Mouse (Mus musculus): ENCODE measurements at regions not wholly inside any gene's neighbourhood (a gene's known extent, or its start where the extent isn't known, plus 50 kb on each side); places are given as distances from the start of the nearest gene placed in this dataset.

- no peak for DNase-seq
Measured at GRCm38 (mm10) chr3:66515773-66516406, 219.3 kb upstream of the Veph1 start.

- DNase-seq: no peak
Measured at GRCm38 (mm10) chr3:66514587-66514986, 217.9 kb upstream of the Veph1 start.

- DNase-seq: no peak
Measured at GRCm38 (mm10) chr3:66512408-66512807, 215.8 kb upstream of the Veph1 start.

- DNase-seq: no peak
Measured at GRCm38 (mm10) chr3:66510455-66510854, 213.8 kb upstream of the Veph1 start.

- DNase-seq: no peak
Measured at GRCm38 (mm10) chr3:66506125-66506524, 209.5 kb upstream of the Veph1 start.

GRCm38 (mm10) chr3:66505476-66506076 lies 208.9 kb upstream of the Veph1 start:
- no peak for DNase-seq

- DNase-seq: no peak
Measured at GRCm38 (mm10) chr3:66504717-66505116, 208.1 kb upstream of the Veph1 start.

GRCm38 (mm10) chr3:66503615-66504014 lies 207.0 kb upstream of the Veph1 start:
- no peak for DNase-seq

GRCm38 (mm10) chr3:66501865-66502264 lies 205.2 kb upstream of the Veph1 start:
- DNase-seq: no peak

- no peak for DNase-seq
Measured at GRCm38 (mm10) chr3:66494442-66495113, 197.9 kb upstream of the Veph1 start.

GRCm38 (mm10) chr3:66490696-66491357 lies 194.2 kb upstream of the Veph1 start:
- DNase-seq: no peak

- no peak for DNase-seq
Measured at GRCm38 (mm10) chr3:66488724-66489123, 192.1 kb upstream of the Veph1 start.

GRCm38 (mm10) chr3:66486658-66487057 lies 190.0 kb upstream of the Veph1 start:
- DNase-seq: no peak

GRCm38 (mm10) chr3:66486184-66486583 lies 189.5 kb upstream of the Veph1 start:
- no peak for DNase-seq

- DNase-seq: no peak
Measured at GRCm38 (mm10) chr3:66480718-66481117, 184.1 kb upstream of the Veph1 start.

GRCm38 (mm10) chr3:66479266-66479665 lies 182.6 kb upstream of the Veph1 start:
- no peak for DNase-seq

GRCm38 (mm10) chr3:66466321-66466720 lies 169.7 kb upstream of the Veph1 start:
- no peak for DNase-seq

- no peak for DNase-seq
Measured at GRCm38 (mm10) chr3:66465371-66465770, 168.7 kb upstream of the Veph1 start.

- DNase-seq: no peak
Measured at GRCm38 (mm10) chr3:66462341-66462740, 165.7 kb upstream of the Veph1 start.

- DNase-seq: no peak
Measured at GRCm38 (mm10) chr3:66446274-66447159, 149.9 kb upstream of the Veph1 start.

GRCm38 (mm10) chr3:66433216-66433615 lies 136.6 kb upstream of the Veph1 start:
- DNase-seq: no peak

- no peak for DNase-seq
Measured at GRCm38 (mm10) chr3:66430187-66430586, 133.6 kb upstream of the Veph1 start.

All from kidney, postnatal 36 days (tissue).